Mouse (Mus musculus): ENCODE data around the gene Npas1.

DNA sequence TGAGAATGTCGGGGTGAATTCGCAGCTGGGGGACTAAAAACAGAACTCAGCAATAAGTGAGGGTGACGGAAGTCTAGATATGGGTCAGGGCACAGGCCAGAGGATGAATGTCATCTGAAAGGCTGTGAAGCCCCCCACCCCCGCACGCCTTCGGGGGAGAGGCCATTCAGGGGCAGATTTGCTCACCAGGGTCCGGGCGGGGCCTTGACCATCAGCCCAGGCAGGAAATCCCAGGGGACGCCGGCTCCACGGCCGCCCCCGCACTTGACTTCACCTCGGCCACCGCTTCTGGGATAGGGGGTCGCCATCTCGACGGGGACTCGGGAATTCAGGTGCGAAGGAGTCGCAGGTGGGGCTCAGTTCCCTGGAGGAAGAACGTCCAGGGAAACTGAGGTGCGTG is 2.2 kb downstream of the Npas1 start:
- TF ChIP-seq CTCF (IDR thresholded peaks at IDR 0.05; ENCODE audit: low read depth, low read length), result no peak
- no peak for TF ChIP-seq POLR2A (IDR thresholded peaks at IDR 0.05; ENCODE audit: borderline replicate concordance, low read depth, low read length)

Data from bone marrow macrophage, adult 2 months (primary cell).